Mouse (Mus musculus) megakaryocyte, embryonic 14.5 days (primary cell): ENCODE measurements around the gene Tmtc1. TPM values are rescaled to one million over a fixed set of nuclear protein-coding genes. Genes with fewer than 3 reads are reported as not detected.

Experiments used
- H3K27me3 ChIP-seq: replicated peaks from 2 replicates; pipeline ENCODE3; 2012; ENCODE audit warnings: inconsistent platforms
- H3K36me3 ChIP-seq: replicated peaks from 2 replicates; pipeline ENCODE3; 2012; ENCODE audit warnings: low read length, inconsistent platforms, mixed read lengths
- H3K4me1 ChIP-seq: 2 replicates; pipeline ENCODE4 v1.6.1; 2012; ENCODE audit warnings: inconsistent platforms
- H3K4me3 ChIP-seq: replicated peaks from 2 replicates; pipeline ENCODE3; 2012; ENCODE audit warnings: moderate library complexity, mild to moderate bottlenecking, inconsistent platforms
- H3K9me3 ChIP-seq: 2 replicates; pipeline ENCODE4 v1.6.1; 2012; ENCODE audit warnings: inconsistent platforms
- FLI1 ChIP-seq: IDR thresholded peaks from 2 replicates; pipeline ENCODE4 v1.6.1; 2012; ENCODE audit warnings: low read length, inconsistent platforms, mixed read lengths
- GATA1 ChIP-seq: IDR thresholded peaks from 3 replicates; pipeline ENCODE4 v1.6.1; 2012; ENCODE audit warnings: mixed read lengths, low read length, inconsistent platforms, borderline replicate concordance
- polyA plus RNA-seq: library from polyadenylated mRNA; stranded (reverse); fragments of >175 nt; gene quantifications from 2 replicates; pipeline ENCODE4 v1.2.3, GENCODE M21; 2012; ENCODE audit warnings: low replicate concordance; ENCODE audit not compliant: insufficient read depth

Gene Tmtc1
- not detected in 2 replicates for polyA plus RNA-seq

DNA sequence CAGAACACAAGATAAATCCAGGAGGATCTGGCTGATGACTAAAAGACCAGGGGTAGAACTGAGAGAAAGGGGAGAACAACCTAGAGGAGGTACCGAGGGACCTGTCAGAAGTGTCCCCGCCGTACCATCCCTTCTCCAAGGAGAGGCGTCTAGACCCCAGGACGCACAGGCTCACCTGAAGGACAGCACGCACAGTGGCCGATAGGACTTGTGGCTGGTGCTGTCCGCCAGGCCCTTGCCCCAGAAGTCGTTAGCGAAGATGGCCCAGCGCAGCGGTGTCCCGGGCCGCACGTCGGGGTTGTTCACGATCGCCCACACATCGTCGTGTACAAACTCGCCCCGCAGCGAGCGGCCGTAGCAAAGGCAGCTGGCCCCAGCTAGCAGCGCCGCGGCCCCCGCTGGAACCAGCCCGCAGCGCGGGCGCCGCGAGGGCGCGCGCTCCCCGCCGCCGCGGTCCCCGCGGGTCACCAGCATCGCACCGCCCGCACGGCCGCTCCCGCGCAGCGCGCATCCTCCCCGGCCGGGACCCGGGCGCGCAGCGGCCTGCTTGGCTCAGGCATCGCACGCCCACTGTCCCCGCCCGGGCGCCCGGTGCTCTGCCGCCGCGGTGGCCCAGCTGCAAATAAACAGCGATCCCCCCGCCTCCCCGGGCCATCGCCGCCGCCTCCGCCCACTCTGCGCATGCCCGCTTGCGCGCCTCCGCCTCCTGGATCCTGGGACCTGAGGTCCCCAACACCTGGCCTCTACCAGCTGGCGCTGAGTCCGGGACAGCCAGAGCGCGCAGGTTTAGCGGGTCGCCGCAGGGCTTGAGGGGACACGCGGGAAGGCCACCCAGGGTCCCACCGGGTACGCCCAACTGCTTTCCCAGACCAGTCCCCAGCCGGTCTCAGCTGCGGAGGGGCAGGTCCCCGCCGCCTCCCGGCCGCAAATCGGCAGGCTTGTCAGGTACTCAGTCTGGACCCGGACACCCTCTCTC is at the start of gene Tmtc1:
Tmtc1 (minus strand) TSS at position 664 of the 976 bp plus-strand sequence.
- Histone ChIP-seq H3K27me3 (peaks cover 81% of the 10 kb centered on the region), H3K4me3 (peak within 1 kb of the TSS; percentile 88), H3K9me3 (peaks cover 8% of the 10 kb centered on the region), H3K4me1 (peaks cover 25% of the 10 kb centered on the region), H3K36me3 (no peaks in the 10 kb centered on the region)
- TF ChIP-seq FLI1 = no peak
- no peak for TF ChIP-seq GATA1

DNA sequence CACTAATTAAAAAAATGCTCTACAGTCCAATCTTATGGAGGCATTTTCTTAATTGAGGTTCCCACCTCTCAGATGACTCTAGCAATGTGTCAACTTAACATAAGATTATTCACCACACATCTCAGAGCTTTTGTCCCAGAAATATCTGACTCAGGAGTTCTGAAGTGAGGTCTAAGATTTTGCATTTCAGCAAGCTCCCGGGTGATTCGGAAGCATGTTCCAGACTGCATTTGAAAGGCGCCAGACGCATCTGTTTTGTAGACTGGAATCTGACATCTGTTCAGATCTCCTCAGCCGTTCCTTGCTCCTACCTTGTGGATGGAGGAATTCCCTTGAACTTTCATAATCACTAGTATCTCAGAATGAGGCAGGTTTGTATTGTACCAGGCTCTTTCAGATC is 47.7 kb upstream of the Tmtc1 start:
- TF ChIP-seq FLI1 (no peak), GATA1 (no peak)
- H3K9me3 ChIP-seq = no peaks in the 10 kb centered on the region
- no peaks in the 10 kb centered on the region for H3K27me3 ChIP-seq
- no peaks in the 10 kb centered on the region for H3K4me1 ChIP-seq
- no peak overlapping the region for H3K4me3 ChIP-seq
- H3K36me3 ChIP-seq = no peaks in the 10 kb centered on the region

DNA sequence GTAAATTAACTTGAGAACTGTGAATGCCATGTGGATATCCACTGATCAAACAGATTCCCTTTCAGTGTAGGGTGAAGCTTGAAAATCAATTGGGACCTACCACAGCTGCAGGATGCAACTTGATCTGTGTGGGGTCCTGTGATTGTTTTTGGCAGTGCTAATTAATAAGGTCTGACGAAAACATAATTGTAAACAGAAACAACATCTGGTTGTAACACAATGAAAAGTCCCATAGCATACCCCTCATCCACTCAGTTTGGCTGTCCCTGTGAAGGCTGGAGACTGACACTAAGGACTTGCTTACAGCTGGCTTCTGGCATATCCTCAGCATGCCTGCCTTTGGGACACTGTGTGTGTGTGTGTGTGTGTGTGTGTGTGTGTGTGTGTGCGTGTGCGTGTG is 42.6 kb upstream of the Tmtc1 start:
- Histone ChIP-seq H3K9me3 (no peaks in the 10 kb centered on the region), H3K27me3 (peaks cover 2% of the 10 kb centered on the region), H3K36me3 (no peaks in the 10 kb centered on the region), H3K4me1 (no peaks in the 10 kb centered on the region), H3K4me3 (no peak overlapping the region)
- TF ChIP-seq FLI1 (no peak), GATA1 (no peak)

DNA sequence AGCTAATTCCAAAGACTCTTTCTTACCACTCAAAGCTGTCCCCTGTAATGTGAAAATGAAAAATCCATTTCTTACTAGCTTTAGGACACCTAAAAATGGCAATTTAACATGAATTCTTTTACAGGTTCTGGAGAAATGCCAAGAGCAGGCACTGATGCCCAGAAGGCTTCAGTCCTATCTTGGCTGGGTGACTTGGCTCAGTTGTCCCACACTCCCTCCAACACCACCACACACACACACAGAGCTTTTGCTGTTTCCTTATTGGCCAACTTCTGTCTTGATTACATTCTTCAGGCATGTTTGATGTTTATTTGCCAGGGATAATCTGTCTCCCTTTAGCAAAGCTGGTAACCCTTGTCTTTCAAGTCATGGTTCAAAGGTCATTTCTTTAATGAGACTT is 37.7 kb upstream of the Tmtc1 start:
- no peak overlapping the region for H3K4me3 ChIP-seq
- TF ChIP-seq GATA1 (no peak), FLI1 (no peak)
- H3K36me3 ChIP-seq = no peaks in the 10 kb centered on the region
- H3K4me1 ChIP-seq = no peaks in the 10 kb centered on the region
- no peaks in the 10 kb centered on the region for H3K9me3 ChIP-seq
- H3K27me3 ChIP-seq = peaks cover 2% of the 10 kb centered on the region

DNA sequence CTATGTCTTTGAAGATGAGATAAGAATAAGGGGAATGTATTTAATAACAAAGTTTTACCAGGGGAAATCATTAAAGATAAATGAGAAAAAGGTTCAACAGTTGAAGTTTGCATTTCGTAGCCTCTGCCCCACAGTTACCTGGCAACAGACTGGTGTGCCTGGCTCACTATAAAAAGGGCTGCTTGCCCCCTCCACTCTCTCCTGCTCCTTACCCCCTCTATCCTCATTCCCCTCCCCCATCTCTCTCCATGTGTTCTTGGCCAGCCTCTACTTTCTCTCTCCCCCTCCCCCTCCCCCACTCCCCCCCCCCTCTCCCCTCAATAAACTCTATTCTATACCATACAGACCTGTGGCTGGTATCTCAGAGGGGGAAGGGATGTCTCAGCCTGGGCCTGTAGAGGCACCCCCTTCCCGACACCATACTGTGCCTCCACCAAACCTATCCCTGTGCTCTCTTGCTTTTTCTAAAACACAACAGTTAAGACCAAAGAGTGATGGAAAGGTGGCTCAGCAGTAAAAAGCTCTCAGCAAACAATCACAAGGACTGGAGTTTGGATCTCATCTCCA is 35.6 kb upstream of the Tmtc1 start:
- no peak for TF ChIP-seq FLI1
- no peak for TF ChIP-seq GATA1
- H3K27me3 ChIP-seq = no peaks in the 10 kb centered on the region
- no peaks in the 10 kb centered on the region for H3K9me3 ChIP-seq
- H3K4me1 ChIP-seq = no peaks in the 10 kb centered on the region
- no peak overlapping the region for H3K4me3 ChIP-seq
- H3K36me3 ChIP-seq = no peaks in the 10 kb centered on the region

DNA sequence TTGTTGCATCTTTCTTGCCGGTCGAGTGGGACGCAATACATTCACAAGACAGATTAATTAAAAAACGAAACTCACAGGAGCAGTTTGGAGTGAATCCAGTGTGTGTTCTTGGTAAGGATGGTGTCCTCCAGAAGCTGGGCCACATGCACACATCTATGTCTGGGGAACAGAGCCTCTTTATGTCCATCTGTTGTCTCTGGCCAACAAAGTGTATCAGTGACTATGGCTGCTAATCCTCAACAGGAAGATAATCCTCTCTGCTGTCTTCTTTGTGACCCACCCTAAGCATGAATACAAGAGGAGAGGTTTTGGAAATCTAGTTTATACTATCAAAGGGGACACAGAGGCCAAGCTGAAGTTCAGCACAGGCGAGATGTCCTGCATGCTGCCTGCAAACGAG is 34.2 kb upstream of the Tmtc1 start:
- Histone ChIP-seq H3K4me1 (no peaks in the 10 kb centered on the region), H3K27me3 (peaks cover 2% of the 10 kb centered on the region), H3K4me3 (no peak overlapping the region), H3K36me3 (no peaks in the 10 kb centered on the region), H3K9me3 (no peaks in the 10 kb centered on the region)
- TF ChIP-seq FLI1 (no peak), GATA1 (no peak)

DNA sequence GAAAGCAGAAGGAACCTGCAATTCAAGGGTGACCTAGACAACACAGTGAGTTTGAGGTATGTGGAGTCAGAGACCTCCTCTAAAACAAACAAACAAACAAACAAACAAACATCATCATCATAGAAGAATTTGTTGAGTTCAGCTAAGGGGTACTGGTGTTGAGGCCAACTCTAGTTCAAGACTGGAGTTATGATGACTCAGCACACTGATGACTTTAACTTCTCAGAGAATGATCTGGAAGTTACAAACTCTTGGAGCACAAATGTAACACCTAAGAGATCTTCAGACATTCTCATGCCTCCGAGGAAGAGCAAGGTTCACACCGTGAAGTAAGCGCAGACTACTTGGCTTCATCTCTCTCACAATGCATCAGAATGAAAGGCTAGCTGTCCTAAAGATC is 28.1 kb upstream of the Tmtc1 start:
- no peak overlapping the region for H3K4me3 ChIP-seq
- TF ChIP-seq FLI1 (no peak), GATA1 (no peak)
- peaks cover 5% of the 10 kb centered on the region for H3K27me3 ChIP-seq
- H3K9me3 ChIP-seq = no peaks in the 10 kb centered on the region
- no peaks in the 10 kb centered on the region for H3K36me3 ChIP-seq
- H3K4me1 ChIP-seq = no peaks in the 10 kb centered on the region

DNA sequence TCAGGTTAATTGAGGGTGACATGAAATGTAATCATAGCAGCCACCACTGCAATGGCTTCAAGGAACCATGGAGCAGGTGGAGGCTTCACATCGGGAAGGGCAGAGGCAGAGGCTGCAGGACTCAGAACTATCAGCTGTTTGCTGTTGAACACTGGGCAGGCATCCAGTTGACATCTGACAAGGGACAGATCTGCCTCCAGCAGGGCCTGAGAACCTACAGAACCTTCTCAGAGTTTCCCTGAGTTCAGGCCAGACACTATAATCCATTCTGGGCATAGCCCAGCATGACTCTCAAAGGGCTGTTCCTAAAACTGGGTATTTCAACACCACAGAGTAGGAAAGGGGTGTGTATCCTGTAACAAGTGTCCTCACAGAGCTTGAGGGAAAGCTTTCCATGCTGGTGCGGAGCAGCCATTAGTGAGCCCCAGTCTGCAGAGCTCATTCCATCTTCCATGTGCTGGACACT is 23.8 kb upstream of the Tmtc1 start:
- Histone ChIP-seq H3K36me3 (no peaks in the 10 kb centered on the region), H3K4me3 (no peak overlapping the region), H3K27me3 (peaks cover 3% of the 10 kb centered on the region), H3K9me3 (peaks cover 14% of the 10 kb centered on the region), H3K4me1 (no peaks in the 10 kb centered on the region)
- TF ChIP-seq GATA1 = no peak
- TF ChIP-seq FLI1 = no peak

DNA sequence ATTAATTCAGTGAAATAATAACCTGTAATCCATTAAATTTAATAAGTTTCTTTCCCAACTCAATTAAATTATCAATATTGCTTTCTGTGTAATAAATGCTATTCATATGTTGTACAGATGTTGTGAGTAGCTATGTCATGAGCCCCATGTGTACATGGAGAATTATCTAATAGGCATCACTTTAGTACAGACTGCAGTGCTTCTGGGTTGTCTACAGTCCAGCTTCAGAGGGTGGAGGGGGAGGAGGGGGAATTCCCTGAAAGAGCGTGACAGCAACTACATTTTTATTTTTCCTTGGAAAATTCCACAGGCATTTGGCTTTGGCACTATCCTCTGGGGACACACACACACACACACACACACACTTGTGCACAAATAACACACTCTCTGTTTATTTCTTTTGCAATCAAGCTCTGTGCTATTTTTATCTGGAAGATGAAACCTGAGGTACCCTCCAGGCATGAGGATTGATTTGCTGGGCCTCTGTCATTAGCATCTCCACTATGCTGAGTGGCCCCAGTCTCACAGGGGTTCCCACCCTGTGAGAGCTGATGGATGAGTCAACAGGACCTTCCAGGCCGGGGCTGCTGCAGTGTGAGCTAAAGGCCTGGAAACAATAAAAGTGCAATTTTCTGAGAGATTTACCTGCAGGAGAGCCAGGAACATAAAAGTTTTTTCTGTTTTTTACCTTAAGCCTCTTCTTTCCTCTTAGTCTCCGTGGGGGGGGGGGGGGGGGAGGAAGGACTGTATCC is 23.2 kb upstream of the Tmtc1 start:
- Histone ChIP-seq H3K36me3 (no peaks in the 10 kb centered on the region), H3K4me3 (no peak overlapping the region), H3K27me3 (peaks cover 3% of the 10 kb centered on the region), H3K9me3 (peaks cover 14% of the 10 kb centered on the region), H3K4me1 (no peaks in the 10 kb centered on the region)
- no peak for TF ChIP-seq GATA1
- no peak for TF ChIP-seq FLI1
